Mouse (Mus musculus) adrenal gland, postnatal 25 days (tissue): ENCODE results near the gene Rprd1b. TPM values are rescaled to one million over a fixed set of nuclear protein-coding genes. Genes with fewer than 3 reads are reported as not detected.
A peak's percentile ranks its signal among the peaks of the same experiment; 100 is the strongest.

Source experiments
- DNase-seq: peaks from one replicate; pipeline ENCODE4 v3.0.0; 2021; ENCODE audit warnings: mixed read lengths
- total RNA-seq: library from RNA; stranded (reverse); gene quantifications from 2 replicates; pipeline ENCODE4 v1.2.3, GENCODE M21; 2021

Gene Rprd1b
- total RNA-seq, 1 experiment from 2014 or later, result 31.0 TPM

DNA sequence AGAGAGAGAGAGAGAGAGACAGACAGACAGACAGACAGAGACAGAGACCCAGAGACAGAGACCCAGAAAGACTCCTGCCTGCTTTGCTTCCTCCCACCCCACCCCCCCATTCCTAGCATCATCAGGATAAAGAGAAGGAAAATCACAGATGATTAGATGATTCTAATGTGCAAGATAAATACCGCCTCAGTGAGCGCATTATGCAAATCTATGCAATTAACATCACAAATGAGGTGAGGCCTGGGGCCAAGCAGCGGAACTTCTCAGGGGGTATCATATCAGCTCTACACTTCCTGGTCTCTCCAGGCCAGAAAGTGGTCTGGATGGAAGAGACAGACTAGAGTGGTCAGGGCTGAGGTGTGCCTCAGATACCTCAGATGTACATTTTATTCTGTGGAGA lies 149.3 kb downstream of the Rprd1b start:
- no peak for DNase-seq

DNA sequence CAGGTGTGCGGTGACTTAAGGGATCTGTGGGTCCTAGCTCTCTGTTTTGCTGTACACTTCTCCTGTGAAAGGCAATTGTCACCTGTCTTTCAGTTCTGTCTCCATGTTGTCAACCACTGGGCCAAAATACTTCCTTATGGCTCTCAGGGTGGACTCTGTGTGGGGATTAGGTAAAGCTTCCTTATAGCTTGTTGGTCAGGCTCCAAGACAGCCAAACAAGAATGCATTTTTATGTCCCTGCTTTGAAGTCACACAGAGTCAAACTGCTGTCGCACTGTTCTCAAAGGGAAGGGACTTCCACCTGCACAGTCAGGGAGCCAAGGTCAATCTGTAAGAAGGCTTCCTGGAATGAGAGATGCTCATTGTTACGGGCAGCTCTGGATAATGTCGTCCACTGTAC lies 149.8 kb downstream of the Rprd1b start:
- DNase-seq, result no peak

- DNase-seq, result peak; percentile 84
Observed at GRCm38 (mm10) chr2:158178696-158179369, 150.5 kb downstream of the Rprd1b start.

- DNase-seq, result peak; percentile 30
Observed at GRCm38 (mm10) chr2:158179370-158180111, 151.2 kb downstream of the Rprd1b start.

DNA sequence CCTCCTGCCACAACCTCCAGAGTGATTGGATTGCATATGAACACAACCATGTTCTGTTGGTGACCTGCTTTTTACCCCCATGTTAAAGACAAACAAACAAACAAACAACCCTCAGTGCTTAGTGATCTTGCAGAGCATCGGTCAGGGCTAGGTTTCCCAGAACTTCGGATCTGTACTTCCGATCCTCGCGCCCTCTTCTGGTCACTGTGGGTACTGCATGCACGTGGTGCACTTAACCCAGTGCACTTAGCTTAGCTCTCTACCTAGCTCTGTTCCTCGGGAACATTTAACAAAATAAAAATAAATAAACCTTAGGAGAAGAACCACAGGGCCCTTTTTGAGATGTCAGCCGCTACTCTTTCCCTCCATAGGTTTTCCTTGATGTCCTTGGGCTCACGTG lies 152.5 kb downstream of the Rprd1b start:
- peak; percentile 41 for DNase-seq

Other genes with a start within 250 kb of the Rprd1b start
- gene Vstm2l, start 113.8 kb upstream of the Rprd1b start, total RNA-seq, result 1.4 and 1.6 TPM in 2 replicates
- gene Tti1, start 64 bp upstream of the Rprd1b start, total RNA-seq, result 20.2 and 26.3 TPM in 2 replicates
- 33.4 and 33.5 TPM in 2 replicates for gene Tgm2, start 117.9 kb downstream of the Rprd1b start, total RNA-seq
- 1.3 and 2.4 TPM in 2 replicates for gene D630003M21Rik, start 200.7 kb downstream of the Rprd1b start, total RNA-seq
- not detected in 2 replicates for gene Bpi, start 229.6 kb downstream of the Rprd1b start, total RNA-seq